Mouse (Mus musculus): Measurements from ENCODE around the gene Cacnb2. TPM values are rescaled to one million over a fixed set of nuclear protein-coding genes. Genes with fewer than 3 reads are reported as not detected.
A peak's percentile ranks its signal among the peaks of the same experiment; 100 is the strongest.
"Not testable (repeated sequence)": the region's sequence is repeated elsewhere in the genome, so short reads cannot be mapped to it uniquely, and the experiment has no call there.

Cacnb2 gene
- polyA plus RNA-seq, 1 experiment from 2014 or later, result 0.11 TPM

DNA sequence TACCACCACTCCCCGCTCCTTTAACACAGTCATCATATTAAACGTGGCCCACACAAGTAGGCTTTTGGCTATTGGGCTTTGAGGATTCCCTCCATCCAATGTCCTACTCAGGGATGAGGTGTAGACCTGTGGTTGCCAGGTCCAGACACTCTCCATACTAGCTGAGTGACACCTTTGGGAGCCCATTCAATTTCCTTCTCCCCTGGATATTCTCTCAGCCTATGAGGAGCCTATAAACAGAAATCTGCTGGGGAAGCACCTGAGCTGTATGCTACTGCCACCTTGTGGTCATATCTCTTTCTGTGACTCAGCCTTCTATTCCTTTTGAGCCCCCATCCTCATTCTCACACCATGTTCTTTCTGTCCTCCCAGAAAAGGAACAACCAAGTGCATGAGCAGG lies 108.9 kb downstream of the Cacnb2 start:
- H3K27me3 ChIP-seq (ENCODE audit: insufficient read depth, low read length), result no peaks in the 10 kb centered on the region
- TF ChIP-seq CTCF (IDR thresholded peaks at IDR 0.05; ENCODE audit: low read depth) (peak; percentile 63), EP300 (IDR thresholded peaks at IDR 0.05; ENCODE audit: low read depth) (no peak)
- H3K9me3 ChIP-seq (ENCODE audit: low read length), result no peaks in the 10 kb centered on the region
- H3K4me3 ChIP-seq (ENCODE audit: low read depth, low read length), result no peak overlapping the region
- H3K27ac ChIP-seq (ENCODE audit: low read depth), result no peak overlapping the region
- no peaks in the 10 kb centered on the region for H3K36me3 ChIP-seq (replicated peaks; ENCODE audit: insufficient read depth, low read length)
- H3K4me2 ChIP-seq (ENCODE audit: low read depth, low read length), result no peak overlapping the region
- ATAC-seq (no peak), DNase-seq (no peak)
- H3K9ac ChIP-seq (replicated peaks), result no peak overlapping the region
- no peaks in the 10 kb centered on the region for H3K4me1 ChIP-seq (ENCODE audit: insufficient read depth)
- 64% methylated on average over 2 of the region's 2 CpGs for WGBS (ENCODE audit: insufficient replicate concordance)

GRCm38 (mm10) chr2:14713049-14713448 lies 110.2 kb downstream of the Cacnb2 start:
- H3K4me2 ChIP-seq (ENCODE audit: low read depth, low read length), result no peak overlapping the region
- TF ChIP-seq CTCF (IDR thresholded peaks at IDR 0.05; ENCODE audit: low read depth), result no peak
- no peak for TF ChIP-seq EP300 (IDR thresholded peaks at IDR 0.05; ENCODE audit: low read depth)
- no peaks in the 10 kb centered on the region for H3K9me3 ChIP-seq (ENCODE audit: low read length)
- no peaks in the 10 kb centered on the region for H3K4me1 ChIP-seq (ENCODE audit: insufficient read depth)
- H3K27ac ChIP-seq (ENCODE audit: low read depth), result no peak overlapping the region
- no peak overlapping the region for H3K4me3 ChIP-seq (ENCODE audit: low read depth, low read length)
- no peaks in the 10 kb centered on the region for H3K36me3 ChIP-seq (replicated peaks; ENCODE audit: insufficient read depth, low read length)
- DNase-seq, result no peak
- 65% methylated on average over 3 of the region's 3 CpGs for WGBS (ENCODE audit: insufficient replicate concordance)
- H3K9ac ChIP-seq (replicated peaks), result no peak overlapping the region
- ATAC-seq, result no peak
- no peaks in the 10 kb centered on the region for H3K27me3 ChIP-seq (ENCODE audit: insufficient read depth, low read length)

DNA sequence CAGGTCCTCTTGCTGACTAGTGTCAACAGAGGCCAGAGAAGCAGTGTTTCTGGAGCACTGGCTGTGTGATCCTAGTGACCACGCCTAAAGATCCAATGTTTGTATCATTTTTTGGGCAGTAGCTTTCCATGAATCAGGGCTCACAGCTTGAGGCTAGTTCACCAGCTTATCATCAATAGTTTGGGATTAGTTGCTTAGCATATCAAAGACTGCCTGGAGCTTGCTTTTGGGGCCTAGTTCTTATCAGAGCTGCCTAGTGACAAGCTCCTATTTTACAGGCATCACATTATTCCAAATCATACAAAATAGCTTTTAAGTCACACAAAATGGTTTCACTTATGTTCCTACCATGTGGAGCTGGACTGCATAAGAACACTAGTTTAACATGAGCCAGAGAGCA lies 113.8 kb downstream of the Cacnb2 start:
- H3K9ac ChIP-seq (replicated peaks), result no peak overlapping the region
- TF ChIP-seq CTCF (IDR thresholded peaks at IDR 0.05; ENCODE audit: low read depth) (no peak), EP300 (IDR thresholded peaks at IDR 0.05; ENCODE audit: low read depth) (no peak)
- H3K4me2 ChIP-seq (ENCODE audit: low read depth, low read length), result no peak overlapping the region
- H3K27me3 ChIP-seq (ENCODE audit: insufficient read depth, low read length), result no peaks in the 10 kb centered on the region
- 50% methylated on average over 1 of the region's 1 CpGs for WGBS (ENCODE audit: insufficient replicate concordance)
- DNase-seq (no peak), ATAC-seq (no peak)
- no peaks in the 10 kb centered on the region for H3K36me3 ChIP-seq (replicated peaks; ENCODE audit: insufficient read depth, low read length)
- H3K4me1 ChIP-seq (ENCODE audit: insufficient read depth), result no peaks in the 10 kb centered on the region
- H3K4me3 ChIP-seq (ENCODE audit: low read depth, low read length), result no peak overlapping the region
- H3K9me3 ChIP-seq (ENCODE audit: low read length), result no peaks in the 10 kb centered on the region
- H3K27ac ChIP-seq (ENCODE audit: low read depth), result no peak overlapping the region

DNA sequence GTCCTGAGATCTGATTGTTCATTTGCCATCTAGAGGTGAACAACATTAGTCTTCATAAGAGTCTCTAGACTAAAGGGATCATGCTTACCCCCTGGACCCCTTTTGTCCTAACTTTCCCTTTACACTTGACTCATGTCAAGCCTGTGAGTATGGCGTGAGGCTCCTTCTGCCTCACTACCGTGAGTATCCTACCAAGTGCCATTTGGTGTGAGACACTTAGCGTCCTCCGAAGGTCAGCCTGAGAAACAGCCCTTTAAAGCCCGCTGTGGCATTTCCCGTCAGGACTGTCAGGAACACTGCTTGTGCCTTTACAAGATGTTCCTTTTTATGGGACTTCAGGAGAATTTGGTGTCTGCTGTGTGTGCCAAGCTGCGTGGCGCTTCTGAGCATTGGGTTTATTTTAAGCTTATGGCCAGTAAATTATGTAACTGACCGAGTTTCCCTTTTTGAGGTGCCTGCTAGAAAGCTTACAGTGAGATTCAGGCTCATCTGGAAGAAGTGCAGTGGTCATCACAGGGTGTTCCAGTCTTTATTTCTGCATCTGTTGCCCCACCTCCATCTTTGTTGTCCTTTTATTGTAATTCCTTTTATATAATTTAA lies 116.3 kb downstream of the Cacnb2 start:
- ATAC-seq, result no peak
- TF ChIP-seq EP300 (IDR thresholded peaks at IDR 0.05; ENCODE audit: low read depth) (no peak), CTCF (IDR thresholded peaks at IDR 0.05; ENCODE audit: low read depth) (no peak)
- Histone ChIP-seq H3K36me3 (replicated peaks; ENCODE audit: insufficient read depth, low read length) (no peaks in the 10 kb centered on the region), H3K9ac (replicated peaks) (no peak overlapping the region), H3K27me3 (ENCODE audit: insufficient read depth, low read length) (no peaks in the 10 kb centered on the region), H3K9me3 (ENCODE audit: low read length) (no peaks in the 10 kb centered on the region), H3K4me3 (ENCODE audit: low read depth, low read length) (no peak overlapping the region), H3K4me2 (ENCODE audit: low read depth, low read length) (no peak overlapping the region; the same call in 1 of the 2 replicates), H3K27ac (ENCODE audit: low read depth) (no peak overlapping the region), H3K4me1 (ENCODE audit: insufficient read depth) (no peaks in the 10 kb centered on the region)
- WGBS (ENCODE audit: insufficient replicate concordance), result 47% methylated on average over 9 of the region's 9 CpGs
- DNase-seq, result no peak

DNA sequence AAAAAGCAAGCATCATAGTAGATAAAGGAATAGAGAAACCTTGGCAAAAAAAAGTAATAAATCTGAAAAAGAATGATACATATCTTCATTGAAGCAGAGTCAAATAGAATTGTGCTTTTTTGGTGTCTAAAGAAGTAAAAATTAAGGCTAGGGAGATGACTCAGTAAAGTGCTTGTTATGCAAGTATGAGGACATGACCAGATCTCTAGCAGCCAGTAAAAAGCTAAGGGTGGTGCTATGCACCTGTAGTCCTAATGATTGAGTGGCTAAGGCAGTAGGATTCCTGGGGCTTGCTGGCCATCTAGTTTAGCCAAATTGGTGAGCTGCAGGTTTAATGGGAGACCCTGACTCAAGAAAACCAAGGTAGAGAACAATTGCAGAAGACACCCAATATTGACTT lies 122.5 kb downstream of the Cacnb2 start:
- H3K4me1 ChIP-seq (ENCODE audit: insufficient read depth), result no peaks in the 10 kb centered on the region
- H3K27me3 ChIP-seq (ENCODE audit: insufficient read depth, low read length), result no peaks in the 10 kb centered on the region
- no peaks in the 10 kb centered on the region for H3K36me3 ChIP-seq (replicated peaks; ENCODE audit: insufficient read depth, low read length)
- no peak overlapping the region for H3K4me3 ChIP-seq (ENCODE audit: low read depth, low read length)
- DNase-seq, result no peak
- H3K9ac ChIP-seq (replicated peaks), result no peak overlapping the region
- no peak for ATAC-seq
- no peak overlapping the region for H3K4me2 ChIP-seq (ENCODE audit: low read depth, low read length)
- H3K9me3 ChIP-seq (ENCODE audit: low read length), result no peaks in the 10 kb centered on the region
- no peak for TF ChIP-seq CTCF (IDR thresholded peaks at IDR 0.05; ENCODE audit: low read depth)
- no peak overlapping the region for H3K27ac ChIP-seq (ENCODE audit: low read depth)

- not testable (repeated sequence) for ATAC-seq; H3K4me3 ChIP-seq (ENCODE audit: low read depth, low read length)
Measured at GRCm38 (mm10) chr2:14726601-14727000, 123.7 kb downstream of the Cacnb2 start.

GRCm38 (mm10) chr2:14738927-14739326 lies 136.0 kb downstream of the Cacnb2 start:
- Histone ChIP-seq H3K9me3 (ENCODE audit: low read length) (no peaks in the 10 kb centered on the region), H3K27me3 (ENCODE audit: insufficient read depth, low read length) (no peaks in the 10 kb centered on the region), H3K4me1 (ENCODE audit: insufficient read depth) (no peaks in the 10 kb centered on the region), H3K27ac (ENCODE audit: low read depth) (no peak overlapping the region), H3K4me2 (ENCODE audit: low read depth, low read length) (no peak overlapping the region), H3K36me3 (replicated peaks; ENCODE audit: insufficient read depth, low read length) (no peaks in the 10 kb centered on the region), H3K9ac (replicated peaks) (no peak overlapping the region), H3K4me3 (ENCODE audit: low read depth, low read length) (no peak overlapping the region)
- ATAC-seq (no peak), DNase-seq (no peak)
- 70% methylated on average over 9 of the region's 9 CpGs for WGBS (ENCODE audit: insufficient replicate concordance)
- no peak for TF ChIP-seq CTCF (IDR thresholded peaks at IDR 0.05; ENCODE audit: low read depth)
- TF ChIP-seq EP300 (IDR thresholded peaks at IDR 0.05; ENCODE audit: low read depth), result no peak

More at GRCm38 (mm10) chr2:14726601-14727000, 123.7 kb downstream of the Cacnb2 start:
- WGBS (ENCODE audit: insufficient replicate concordance), result 89% methylated on average over 12 of the region's 13 CpGs
- not testable (repeated sequence) for H3K4me2 ChIP-seq (ENCODE audit: low read depth, low read length); H3K27me3 ChIP-seq (ENCODE audit: insufficient read depth, low read length); H3K9ac ChIP-seq (replicated peaks); DNase-seq; H3K9me3 ChIP-seq (ENCODE audit: low read length); H3K4me1 ChIP-seq (ENCODE audit: insufficient read depth); H3K36me3 ChIP-seq (replicated peaks; ENCODE audit: insufficient read depth, low read length); H3K27ac ChIP-seq (ENCODE audit: low read depth)

All from liver, postnatal 0 days (tissue).